Comparison of ENCODE assay signal across 8 mouse cellular contexts in the genomic region with DNA sequence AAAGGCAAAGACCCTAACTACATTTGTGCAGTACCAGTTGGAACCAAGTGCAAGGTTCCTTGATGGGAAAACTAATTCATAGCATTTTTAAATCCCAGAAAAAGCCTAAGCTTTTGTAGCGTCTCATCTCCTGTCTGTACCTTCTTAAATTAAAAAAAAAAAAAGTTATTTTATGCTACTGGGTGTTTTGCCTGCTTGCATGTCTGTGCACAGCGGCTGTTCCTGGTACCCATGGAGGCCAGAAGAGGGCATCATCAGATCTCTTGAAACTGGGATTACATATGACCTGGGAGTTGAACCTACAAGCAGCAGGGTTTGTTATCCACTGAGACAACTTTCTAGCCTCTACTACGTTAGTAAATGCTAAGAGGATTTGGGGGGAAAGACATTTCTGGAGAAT.
A peak's percentile ranks its signal among the peaks of the same experiment; 100 is the strongest.
DNase-seq lines count a peak whose midpoint lies in the region; ATAC-seq and TF ChIP-seq lines count a peak whose summit lies in the region.

No protein-coding gene starts in this region.

- ATAC-seq in kidney, embryonic 14.5 days (ENCODE audit: low FRiP score, low TSS enrichment) = peak; percentile 13

- no peak; the same call in none of the 2 replicates for TF ChIP-seq RAD21 in CH12.LX (IDR thresholded peaks at IDR 0.05; ENCODE audit: low read depth, low read length)

- no peaks in the 10 kb centered on the region for H3K9me3 ChIP-seq in CH12.LX (replicated peaks; ENCODE audit: low read length)
- H3K9me3 ChIP-seq in embryonic facial prominence, embryonic 10.5 days = no peaks in the 10 kb centered on the region
- no peaks in the 10 kb centered on the region for H3K9me3 ChIP-seq in kidney, embryonic 14.5 days (ENCODE audit: control insufficient read depth, low read length)

- H3K27ac ChIP-seq in gastrocnemius, adult 2 months = peak overlapping the region; percentile 93
- H3K27ac ChIP-seq in CH12.LX (ENCODE audit: insufficient read depth, low read depth) = no peak overlapping the region
- H3K27ac ChIP-seq in embryonic facial prominence, embryonic 10.5 days (replicated peaks) = peak overlapping the region; percentile 95
- H3K27ac ChIP-seq in kidney, embryonic 14.5 days (ENCODE audit: low read depth, low read length) = peak overlapping the region; percentile 98

- peak overlapping the region; percentile 72 for H3K4me3 ChIP-seq in gastrocnemius, adult 2 months
- H3K4me3 ChIP-seq in CH12.LX (replicated peaks in 1 of 3; ENCODE audit: low read depth in 2 of 3, low read length in 2 of 3, poor library complexity in 1 of 3) = peak overlapping the region in 2 of 3 experiments; percentile 23 to 68
- H3K4me3 ChIP-seq in embryonic facial prominence, embryonic 10.5 days = peak overlapping the region; percentile 65
- H3K4me3 ChIP-seq in kidney, embryonic 14.5 days (ENCODE audit: low read length) = peak overlapping the region; percentile 52
- H3K4me3 ChIP-seq in myocyte = peak overlapping the region; percentile 24

- in situ Hi-C loops in CH12.LX (cut with MboI; ENCODE audit: low pct_ligation_motif_present, low pct_unique_long_range_greater_than_20kb, low sequenced_read_pairs) = no loop called here

- TF ChIP-seq EP300 in CH12.LX (IDR thresholded peaks at IDR 0.05; ENCODE audit: low read length) = no peak

- H3K36me3 ChIP-seq in CH12.LX (replicated peaks in 1 of 2; ENCODE audit: control insufficient read depth in 1 of 2, insufficient read depth in 1 of 2, low read length in 1 of 2) (no peaks in the 10 kb centered on the region), myocyte (ENCODE audit: control insufficient read depth, insufficient read depth) (no peaks in the 10 kb centered on the region)
- H3K36me3 ChIP-seq in embryonic facial prominence, embryonic 10.5 days (replicated peaks) = no peaks in the 10 kb centered on the region
- no peaks in the 10 kb centered on the region for H3K36me3 ChIP-seq in kidney, embryonic 14.5 days (ENCODE audit: control insufficient read depth, insufficient read depth, low read length)

- intact Hi-C loops in gastrocnemius, adult 2 months (cut with DNase I) = no loop called here

- DNase-seq in gastrocnemius, adult 2 months = no peak
- no peak for DNase-seq in gastrocnemius, postnatal 4 days (ENCODE audit: low spot score in 2 of 2)
- peak; percentile 58 for DNase-seq in CH12.LX (ENCODE audit: extremely low read depth)
- peak; percentile 25 for DNase-seq in embryonic facial prominence, embryonic 10.5 days (ENCODE audit: low spot score)
- no peak for DNase-seq in layer of hippocampus, postnatal 25 days (ENCODE audit: extremely low spot score in 1 of 2, low spot score in 1 of 2)
- DNase-seq in layer of hippocampus, postnatal 10 days (ENCODE audit: low spot score in 2 of 2) = no peak

- peak; percentile 43 for TF ChIP-seq CTCF in gastrocnemius, adult 2 months (IDR thresholded peaks at IDR 0.05)
- peak in 1 of 2 experiments; percentile 40; a peak in 2 of 4 replicates for TF ChIP-seq CTCF in CH12.LX (conservative IDR thresholded peaks at IDR 0.05 in 1 of 2, IDR thresholded peaks at IDR 0.05 in 1 of 2; ENCODE audit: low read depth in 2 of 2, low read length in 2 of 2)

- peaks cover 24 to 80% of the 10 kb centered on the region in 2 experiments for H3K4me1 ChIP-seq in CH12.LX (ENCODE audit: control insufficient read depth in 1 of 2, insufficient read depth in 2 of 2)
- peaks cover 50% of the 10 kb centered on the region for H3K4me1 ChIP-seq in embryonic facial prominence, embryonic 10.5 days
- H3K4me1 ChIP-seq in kidney, embryonic 14.5 days (ENCODE audit: control insufficient read depth, insufficient read depth, low read length) = peaks cover 16% of the 10 kb centered on the region

- H3K9ac ChIP-seq in CH12.LX (ENCODE audit: insufficient read depth, low read depth) = peak overlapping the region; percentile 92
- H3K9ac ChIP-seq in kidney, embryonic 14.5 days (ENCODE audit: low read depth, low read length) = peak overlapping the region; percentile 72; the same call in 1 of the 2 replicates

- H3ac ChIP-seq in myocyte (ENCODE audit: control insufficient read depth, insufficient read length) = peak overlapping the region; percentile 27

- dilution Hi-C loops in CH12.LX (cut with MboI; ENCODE audit: extremely low pct_ligation_motif_present, extremely low pct_unique_long_range_greater_than_20kb, low sequenced_read_pairs) = no loop called here

- H3K4me2 ChIP-seq in CH12.LX (ENCODE audit: insufficient read depth, low read depth, poor library complexity, severe bottlenecking) = peak overlapping the region; percentile 30
- H3K4me2 ChIP-seq in kidney, embryonic 14.5 days (replicated peaks; ENCODE audit: low read depth, low read length) = peak overlapping the region; percentile 71
- H3K4me2 ChIP-seq in myocyte (ENCODE audit: low read depth) = peak overlapping the region; percentile 77

- 23% methylated on average over 3 of the region's 3 CpGs for WGBS in embryonic facial prominence, embryonic 10.5 days
- WGBS in kidney, embryonic 14.5 days = 22% methylated on average over 3 of the region's 3 CpGs

- TF ChIP-seq POLR2A in CH12.LX (IDR thresholded peaks at IDR 0.05; ENCODE audit: low read depth, low read length) (no peak), myocyte (IDR thresholded peaks at IDR 0.05; ENCODE audit: insufficient read length, low read depth) (no peak)

- H3K27me3 ChIP-seq in CH12.LX (replicated peaks) (no peaks in the 10 kb centered on the region), myocyte (ENCODE audit: control insufficient read depth, insufficient read depth, insufficient read length) (no peaks in the 10 kb centered on the region)
- H3K27me3 ChIP-seq in embryonic facial prominence, embryonic 10.5 days (replicated peaks; ENCODE audit: low read depth, poor library complexity, severe bottlenecking) = no peaks in the 10 kb centered on the region
- H3K27me3 ChIP-seq in kidney, embryonic 14.5 days (ENCODE audit: control insufficient read depth, insufficient read depth, low read length) = no peaks in the 10 kb centered on the region

- H3K79me2 ChIP-seq in CH12.LX (replicated peaks; ENCODE audit: control insufficient read depth, extremely low read depth, insufficient read depth, poor library complexity, severe bottlenecking) (no peaks in the 10 kb centered on the region), myocyte (ENCODE audit: control insufficient read depth, insufficient read depth) (peaks cover 49% of the 10 kb centered on the region)

TF ChIP-seq in CH12.LX, 34 proteins besides CTCF, POLR2A, EP300 and RAD21:
- TF ChIP-seq IRF4 (IDR thresholded peaks at IDR 0.05; ENCODE audit: low read depth, low read length) = 0 out of 2 replicates have a peak, but pooled peaks have one; percentile 14
- peak; percentile 29; the same call in 1 of the 2 replicates for TF ChIP-seq SIN3A (IDR thresholded peaks at IDR 0.05; ENCODE audit: low read length)
- no peak for TF ChIP-seq ZC3H11A (IDR thresholded peaks at IDR 0.05; ENCODE audit: low read depth, low read length)
- peak; percentile 29 for TF ChIP-seq SMC3 (IDR thresholded peaks at IDR 0.05; ENCODE audit: low read depth, low read length)
- TF ChIP-seq MAZ (IDR thresholded peaks at IDR 0.05; ENCODE audit: low read depth, low read length) = no peak
- TF ChIP-seq MXI1 (IDR thresholded peaks at IDR 0.05; ENCODE audit: low read depth, low read length) = 0 out of 2 replicates have a peak, but pooled peaks have one; percentile 19
- TF ChIP-seq JUND (conservative IDR thresholded peaks at IDR 0.05; ENCODE audit: low read depth, low read length) = no peak
- no peak for TF ChIP-seq MAX (IDR thresholded peaks at IDR 0.05; ENCODE audit: low read length)
- no peak for TF ChIP-seq ELF1 (IDR thresholded peaks at IDR 0.05; ENCODE audit: low read depth, low read length)
- peak; percentile 84 for TF ChIP-seq ZNF384 (IDR thresholded peaks at IDR 0.05; ENCODE audit: low read depth, low read length)
- no peak for TF ChIP-seq ZMIZ1 (IDR thresholded peaks at IDR 0.05; ENCODE audit: low read depth, low read length)

TF ChIP-seq in myocyte, 11 proteins besides CTCF, POLR2A, EP300 and RAD21:
- TF ChIP-seq CEBPB (IDR thresholded peaks at IDR 0.05; ENCODE audit: insufficient read depth, poor library complexity, severe bottlenecking) = no peak
- no peak for TF ChIP-seq E2F4 (IDR thresholded peaks at IDR 0.05; ENCODE audit: insufficient read depth)
- TF ChIP-seq MYOG (IDR thresholded peaks at IDR 0.05; ENCODE audit: control insufficient read depth in 1 of 3, insufficient read depth in 1 of 3, insufficient read length in 2 of 3, low read depth in 2 of 3) = no peak
- no peak for TF ChIP-seq MYOD1 (IDR thresholded peaks at IDR 0.05; ENCODE audit: control insufficient read depth in 1 of 3, insufficient read length in 2 of 3, low read depth in 2 of 3)
- TF ChIP-seq REST (IDR thresholded peaks at IDR 0.05; ENCODE audit: insufficient read depth, insufficient read length) = no peak
- TF ChIP-seq MAX (IDR thresholded peaks at IDR 0.05; ENCODE audit: low read depth) = no peak
- TF ChIP-seq TCF3 (IDR thresholded peaks at IDR 0.05; ENCODE audit: insufficient read length, low read depth) = no peak
- TF ChIP-seq USF1 (IDR thresholded peaks at IDR 0.05; ENCODE audit: low read depth) = no peak
- TF ChIP-seq SRF (IDR thresholded peaks at IDR 0.05; ENCODE audit: control insufficient read depth, insufficient read length, low read depth) = no peak
- no peak for TF ChIP-seq POLR2AphosphoS2 (IDR thresholded peaks at IDR 0.05; ENCODE audit: insufficient read length, low read depth)
- no peak for TF ChIP-seq TCF12 (IDR thresholded peaks at IDR 0.05; ENCODE audit: insufficient read depth, poor library complexity, severe bottlenecking)
TF ChIP-seq in myocyte: peak in this region for 0.

Comparison
In these comparisons a context has a peak if more than half of its experiments do, and no peak if none do; other contexts are left out.
1. DNase-seq: peak in CH12.LX (single experiment) and embryonic facial prominence, embryonic 10.5 days (single experiment); none in gastrocnemius, adult 2 months (single experiment), gastrocnemius, postnatal 4 days (0 of 2), layer of hippocampus, postnatal 25 days (0 of 2) and layer of hippocampus, postnatal 10 days (0 of 2).
2. Peak in every context shown above with its lines, with median percentiles within 50 percentile points of each other: H3K4me3 ChIP-seq and H3K4me2 ChIP-seq.